Mouse (Mus musculus) lung, postnatal 0 days (tissue): ENCODE data around the gene Trp53rkb.

Experiments
- CTCF ChIP-seq: IDR thresholded peaks from 2 replicates; pipeline ENCODE4 v1.5.1; 2016; ENCODE audit warnings: antibody characterized with exemption, mild to moderate bottlenecking
- EP300 ChIP-seq: IDR thresholded peaks from 2 replicates; pipeline ENCODE4 v1.6.1; 2016; ENCODE audit warnings: antibody characterized with exemption, mild to moderate bottlenecking, control low read depth

DNA sequence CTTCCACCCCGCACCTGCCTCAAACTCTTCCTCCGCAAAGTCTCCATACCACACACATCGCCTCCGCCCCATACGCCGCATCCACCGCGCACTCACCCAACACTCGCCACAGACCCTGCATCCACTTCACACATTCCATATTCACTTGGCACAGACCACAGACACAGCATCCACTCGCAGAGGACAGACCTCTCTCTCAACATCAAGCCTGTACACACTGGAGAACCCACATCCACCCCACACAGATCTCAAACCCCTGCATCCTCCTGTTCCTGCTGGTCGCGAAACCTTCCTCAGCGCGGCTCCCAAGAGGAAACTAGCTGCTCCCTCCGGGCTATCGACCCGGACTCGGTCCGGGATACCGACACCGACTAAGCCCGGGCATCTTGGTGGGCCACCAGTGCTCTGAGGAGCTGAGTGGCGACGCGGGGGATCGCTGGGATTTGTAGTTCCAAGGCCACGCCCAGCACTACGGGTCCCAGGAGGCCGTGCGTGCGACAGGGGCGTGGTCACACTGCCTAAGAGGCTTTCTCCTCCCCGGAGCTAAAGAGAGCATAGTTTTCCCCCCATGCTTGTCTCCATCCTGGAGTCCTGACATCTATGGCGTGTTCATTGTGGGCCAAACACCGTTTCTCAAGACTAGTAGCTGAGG, 5.9 kb upstream of the Trp53rkb start:
- TF ChIP-seq CTCF, result 0 out of 2 replicates have a peak, but pooled peaks have one; percentile 11
- TF ChIP-seq EP300, result no peak
